Mouse (Mus musculus) erythroid progenitor cell, adult 5-6 weeks (primary cell): ENCODE measurements around the gene Stat6. TPM values are rescaled to one million over a fixed set of nuclear protein-coding genes. Genes with fewer than 3 reads are reported as not detected.
"Not testable (repeated sequence)": the region's sequence is repeated elsewhere in the genome, so short reads cannot be mapped to it uniquely, and the experiment has no call there.

ENCODE experiments used
- ATAC-seq: replicated peaks from 2 replicates; pipeline ENCODE4 v1.8.0; 2016; ENCODE audit warnings: moderate number of reproducible peaks, mild to moderate bottlenecking, moderate TSS enrichment, inconsistent platforms; ENCODE audit not compliant: poor library complexity, low FRiP score, severe bottlenecking
- total RNA-seq, 2 experiments: library from RNA; stranded (forward) in 1 of 2; stranded (reverse) in 1 of 2; fragments of 150-400 nt in 1 of 2; fragments of 186-747, 209-891 nt in 1 of 2; gene quantifications; 2 replicates each; pipeline versions ENCODE4 v1.2.3 to v1.2.4; 2015 to 2017; ENCODE audit warnings: low replicate concordance in 2 of 2

Stat6 gene
- total RNA-seq, 2 experiments from 2014 or later = 11.3 to 26.8 TPM

- ATAC-seq = peak; percentile 71
Observed at GRCm38 (mm10) chr10:127641861-127642771, 670 bp upstream of the Stat6 start.

- peak; percentile 39; the same call in 1 of the 2 replicates for ATAC-seq
Observed at GRCm38 (mm10) chr10:127643553-127644238, 910 bp downstream of the Stat6 start.

- no peak for ATAC-seq
Observed at GRCm38 (mm10) chr10:127645791-127646190, 3.0 kb downstream of the Stat6 start.

- ATAC-seq = peak; percentile 37; the same call in 1 of the 2 replicates
Observed at GRCm38 (mm10) chr10:127652906-127653638, 10.3 kb downstream of the Stat6 start.

- ATAC-seq = no peak
Observed at GRCm38 (mm10) chr10:127654970-127655579, 12.3 kb downstream of the Stat6 start.

GRCm38 (mm10) chr10:127657617-127658016 is 14.8 kb downstream of the Stat6 start:
- ATAC-seq = not testable (repeated sequence)

GRCm38 (mm10) chr10:127658076-127658475 is 15.3 kb downstream of the Stat6 start:
- no peak for ATAC-seq

GRCm38 (mm10) chr10:127659551-127659950 is 16.8 kb downstream of the Stat6 start:
- ATAC-seq = no peak

GRCm38 (mm10) chr10:127661291-127661914 is 18.6 kb downstream of the Stat6 start:
- no peak for ATAC-seq

- no peak for ATAC-seq
Observed at GRCm38 (mm10) chr10:127661915-127662663, 19.3 kb downstream of the Stat6 start.

GRCm38 (mm10) chr10:127662666-127663253 is 20.0 kb downstream of the Stat6 start:
- 0 out of 2 replicates have a peak, but pooled peaks have one; percentile 33 for ATAC-seq

GRCm38 (mm10) chr10:127663590-127663989 is 20.8 kb downstream of the Stat6 start:
- no peak for ATAC-seq

GRCm38 (mm10) chr10:127664166-127664565 is 21.4 kb downstream of the Stat6 start:
- ATAC-seq = no peak

GRCm38 (mm10) chr10:127664891-127665290 is 22.1 kb downstream of the Stat6 start:
- ATAC-seq = no peak

GRCm38 (mm10) chr10:127665366-127666181 is 22.8 kb downstream of the Stat6 start:
- ATAC-seq = no peak

GRCm38 (mm10) chr10:127666501-127667268 is 23.9 kb downstream of the Stat6 start, which contains the start of gene Nemp1:
Nemp1 (plus strand) TSS chr10:127666901.
- ATAC-seq = no peak
